Mouse (Mus musculus) CH12.LX (cell line): ENCODE results near the gene Gm10643. TPM values are rescaled to one million over a fixed set of nuclear protein-coding genes. Genes with fewer than 3 reads are reported as not detected.

Experiments used
- DNase-seq: peaks from one replicate; pipeline ENCODE4 v3.0.0-alpha.2; 2013; ENCODE audit errors: extremely low read depth
- H3K27ac ChIP-seq: 2 replicates; pipeline ENCODE4 v1.5.1; 2012; ENCODE audit warnings: low read depth, mild to moderate bottlenecking, control low read depth, moderate library complexity; ENCODE audit not compliant: insufficient read depth
- H3K27me3 ChIP-seq: replicated peaks from 2 replicates; pipeline ENCODE3; 2012; ENCODE audit warnings: inconsistent platforms
- H3K36me3 ChIP-seq, 2 experiments: replicated peaks in 1 of 2; 2 replicates each; pipeline versions ENCODE3 to v1.6.1; 2012; ENCODE audit warnings: inconsistent platforms in 1 of 2, low read length in 1 of 2, mild to moderate bottlenecking in 1 of 2, mixed read lengths in 1 of 2, moderate library complexity in 1 of 2; ENCODE audit not compliant: control insufficient read depth in 1 of 2, insufficient read depth in 1 of 2
- H3K4me1 ChIP-seq, 2 experiments: 2 replicates each; pipeline ENCODE4 v1.6.1; 2012; ENCODE audit warnings: inconsistent platforms in 1 of 2, moderate library complexity in 1 of 2; ENCODE audit not compliant: insufficient read depth in 2 of 2, control insufficient read depth in 1 of 2
- H3K4me2 ChIP-seq: 2 replicates; pipeline ENCODE4 v1.6.1; 2012; ENCODE audit warnings: low read depth, mild to moderate bottlenecking, control low read depth; ENCODE audit not compliant: poor library complexity, insufficient read depth, severe bottlenecking
- H3K4me3 ChIP-seq, 3 experiments: fragments of 150-350 bp in 1 of 3; sonication (generic) in 1 of 3; replicated peaks in 1 of 3; 2 replicates each; pipeline versions ENCODE3 to v1.5.1; 2011 to 2012; ENCODE audit warnings: low read depth in 2 of 3, low read length in 2 of 3, mild to moderate bottlenecking in 2 of 3, moderate library complexity in 2 of 3, control low read depth in 1 of 3, improper control_type of control experiment in 1 of 3, inconsistent platforms in 1 of 3, mixed read lengths in 1 of 3; ENCODE audit not compliant: poor library complexity in 1 of 3
- H3K79me2 ChIP-seq: replicated peaks from 2 replicates; pipeline ENCODE4 v1.6.1; 2012; ENCODE audit warnings: mild to moderate bottlenecking, moderate library complexity; ENCODE audit not compliant: control insufficient read depth, poor library complexity, insufficient read depth, severe bottlenecking; ENCODE audit errors: extremely low read depth
- H3K9ac ChIP-seq: 2 replicates; pipeline ENCODE4 v1.6.1; 2012; ENCODE audit warnings: low read depth, mild to moderate bottlenecking, control low read depth, moderate library complexity; ENCODE audit not compliant: insufficient read depth
- H3K9me3 ChIP-seq: replicated peaks from 2 replicates; pipeline ENCODE3; 2012; ENCODE audit warnings: low read length, inconsistent platforms, mixed read lengths
- BHLHE40 ChIP-seq: IDR thresholded peaks from 2 replicates; pipeline ENCODE4 v1.6.1; 2011; ENCODE audit warnings: mild to moderate bottlenecking, low read depth, low read length, improper control_type of control experiment
- CHD1 ChIP-seq: IDR thresholded peaks from 2 replicates; pipeline ENCODE4 v1.6.1; 2012; ENCODE audit warnings: low read depth, low read length, improper control_type of control experiment, inconsistent platforms
- CTCF ChIP-seq, 2 experiments: IDR thresholded peaks in 1 of 2; conservative IDR thresholded peaks in 1 of 2; 2 replicates each; pipeline ENCODE4 v1.5.1; 2011 to 2012; ENCODE audit warnings: low read depth in 2 of 2, low read length in 2 of 2, improper control_type of control experiment in 1 of 2, inconsistent platforms in 1 of 2, mild to moderate bottlenecking in 1 of 2, moderate library complexity in 1 of 2
- E2F4 ChIP-seq: IDR thresholded peaks from 2 replicates; pipeline ENCODE4 v1.6.1; 2011; ENCODE audit warnings: low read depth, low read length, improper control_type of control experiment; ENCODE audit not compliant: insufficient replicate concordance
- EP300 ChIP-seq: IDR thresholded peaks from 2 replicates; pipeline ENCODE4 v1.6.1; 2011; ENCODE audit warnings: low read length, improper control_type of control experiment
- ETS1 ChIP-seq: conservative IDR thresholded peaks from 2 replicates; pipeline ENCODE4 v1.6.1; 2012; ENCODE audit warnings: low read depth, mild to moderate bottlenecking, inconsistent platforms, low read length, improper control_type of control experiment, moderate library complexity
- GABPA ChIP-seq: IDR thresholded peaks from 2 replicates; pipeline ENCODE4 v1.6.1; 2012; ENCODE audit warnings: low read depth, low read length, improper control_type of control experiment, inconsistent platforms; ENCODE audit not compliant: insufficient replicate concordance
- HCFC1 ChIP-seq: IDR thresholded peaks from 2 replicates; pipeline ENCODE4 v1.6.1; 2012; ENCODE audit warnings: low read depth, mild to moderate bottlenecking, inconsistent platforms, low read length, improper control_type of control experiment
- IRF4 ChIP-seq: IDR thresholded peaks from 2 replicates; pipeline ENCODE4 v1.6.1; 2014; ENCODE audit warnings: low read depth, mild to moderate bottlenecking, inconsistent platforms, low read length, improper control_type of control experiment
- JUN ChIP-seq: IDR thresholded peaks from 2 replicates; pipeline ENCODE4 v1.6.1; 2011; ENCODE audit warnings: low read depth, mild to moderate bottlenecking, low read length, improper control_type of control experiment, moderate library complexity; ENCODE audit not compliant: insufficient read depth
- JUND ChIP-seq: conservative IDR thresholded peaks from 2 replicates; pipeline ENCODE4 v1.6.1; 2011; ENCODE audit warnings: low read depth, low read length, improper control_type of control experiment
- KAT2A ChIP-seq: IDR thresholded peaks from 2 replicates; pipeline ENCODE4 v1.6.1; 2012; ENCODE audit warnings: low read length, improper control_type of control experiment, inconsistent platforms; ENCODE audit not compliant: insufficient replicate concordance
- MAFK ChIP-seq: IDR thresholded peaks from 2 replicates; pipeline ENCODE4 v1.6.1; 2011; ENCODE audit warnings: low read length, improper control_type of control experiment; ENCODE audit not compliant: insufficient replicate concordance
- MYC ChIP-seq: IDR thresholded peaks from 2 replicates; pipeline ENCODE4 v1.6.1; 2011; ENCODE audit warnings: low read depth, mild to moderate bottlenecking, improper control_type of control experiment, low read length
- NELFE ChIP-seq: IDR thresholded peaks from 2 replicates; pipeline ENCODE4 v1.6.1; 2011; ENCODE audit warnings: low read depth, low read length, improper control_type of control experiment
- NRF1 ChIP-seq: IDR thresholded peaks from 2 replicates; pipeline ENCODE4 v1.6.1; 2014; ENCODE audit warnings: low read depth, mild to moderate bottlenecking, inconsistent platforms, low read length, improper control_type of control experiment, moderate library complexity
- PAX5 ChIP-seq: IDR thresholded peaks from 2 replicates; pipeline ENCODE4 v1.6.1; 2012; ENCODE audit warnings: low read length, inconsistent platforms, mixed read lengths
- POLR2A ChIP-seq: IDR thresholded peaks from 2 replicates; pipeline ENCODE4 v1.6.1; 2011; ENCODE audit warnings: low read depth, mild to moderate bottlenecking, improper control_type of control experiment, low read length
- POLR2AphosphoS2 ChIP-seq: IDR thresholded peaks from 2 replicates; pipeline ENCODE4 v1.6.1; 2011; ENCODE audit warnings: low read depth, low read length, improper control_type of control experiment
- RAD21 ChIP-seq: IDR thresholded peaks from 2 replicates; pipeline ENCODE4 v1.6.1; 2011; ENCODE audit warnings: low read depth, mild to moderate bottlenecking, low read length, improper control_type of control experiment, moderate library complexity
- RCOR1 ChIP-seq: conservative IDR thresholded peaks from 2 replicates; pipeline ENCODE4 v1.6.1; 2012; ENCODE audit warnings: low read depth, mild to moderate bottlenecking, inconsistent platforms, low read length, improper control_type of control experiment
- SIN3A ChIP-seq: IDR thresholded peaks from 2 replicates; pipeline ENCODE4 v1.6.1; 2012; ENCODE audit warnings: low read length, improper control_type of control experiment, inconsistent platforms
- TCF12 ChIP-seq: IDR thresholded peaks from 2 replicates; pipeline ENCODE4 v1.6.1; 2014; ENCODE audit warnings: low read depth, mild to moderate bottlenecking, inconsistent platforms, low read length, improper control_type of control experiment
- UBTF ChIP-seq: IDR thresholded peaks from 2 replicates; pipeline ENCODE4 v1.6.1; 2012; ENCODE audit warnings: low read depth, mild to moderate bottlenecking, inconsistent platforms, low read length, improper control_type of control experiment, moderate library complexity
- USF2 ChIP-seq: conservative IDR thresholded peaks from 2 replicates; pipeline ENCODE4 v1.6.1; 2011; ENCODE audit warnings: low read depth, low read length, improper control_type of control experiment
- ZC3H11A ChIP-seq: IDR thresholded peaks from 2 replicates; pipeline ENCODE4 v1.6.1; 2012; ENCODE audit warnings: low read depth, mild to moderate bottlenecking, inconsistent platforms, low read length, improper control_type of control experiment
- ZKSCAN1 ChIP-seq: IDR thresholded peaks from 2 replicates; pipeline ENCODE4 v1.6.1; 2012; ENCODE audit warnings: low read depth, inconsistent platforms, low read length, improper control_type of control experiment, borderline replicate concordance
- ZMIZ1 ChIP-seq: IDR thresholded peaks from 2 replicates; pipeline ENCODE4 v1.6.1; 2012; ENCODE audit warnings: low read depth, mild to moderate bottlenecking, inconsistent platforms, low read length, improper control_type of control experiment
- dilution Hi-C: fragments of 300-500 bp; cut with MboI; formaldehyde crosslinking; loops from 2 replicates; pipeline ENCODE4 v1.14.3; 2020; ENCODE audit warnings: low sequenced_read_pairs; ENCODE audit not compliant: extremely low pct_unique_long_range_greater_than_20kb, extremely low pct_ligation_motif_present
- in situ Hi-C: fragments of 300-500 bp; cut with MboI; formaldehyde crosslinking; loops from 3 replicates; pipeline ENCODE4 v1.14.3; 2019; ENCODE audit warnings: low sequenced_read_pairs, low pct_ligation_motif_present, low pct_unique_long_range_greater_than_20kb, mixed read lengths
- polyA plus RNA-seq: library from polyadenylated mRNA; unstranded; fragments of >175 nt; gene quantifications from 2 replicates; pipeline ENCODE4 v1.2.1, GENCODE M21; 2012; ENCODE audit warnings: low read depth; ENCODE audit not compliant: insufficient read length
- total RNA-seq, 2 experiments: library from RNA; depleted of rRNA; stranded (reverse); fragments of 300-350 nt in 1 of 2; fragments of >200 nt in 1 of 2; gene quantifications; 2 replicates each; pipeline ENCODE4 v1.2.3; 2012 to 2014

The Gm10643 gene
- total and polyA plus RNA-seq, 3 experiments = 0.14 to 0.76 (median 0.42) TPM

GRCm38 (mm10) chr8:84063861-84064610, 901 bp downstream of the Gm10643 start (continued):
- TF ChIP-seq CTCF (conservative IDR thresholded peaks at IDR 0.05 in 1 of 2, IDR thresholded peaks at IDR 0.05 in 1 of 2; ENCODE audit: low read depth in 2 of 2, low read length in 2 of 2) = no peak
- no peak for TF ChIP-seq IRF4
- peak; percentile 41; the same call in 1 of the 2 replicates for TF ChIP-seq TCF12
- TF ChIP-seq GABPA = no peak
- no peak for TF ChIP-seq RCOR1
- TF ChIP-seq RAD21 = no peak
- no peak for TF ChIP-seq UBTF
- TF ChIP-seq NRF1 = no peak
- TF ChIP-seq MAFK = no peak
- no peak for TF ChIP-seq POLR2AphosphoS2
- TF ChIP-seq CHD1 = no peak
- no peak for TF ChIP-seq JUND
- TF ChIP-seq ZMIZ1 = no peak
- TF ChIP-seq POLR2A = peak; percentile 43
- no peak for TF ChIP-seq KAT2A
- TF ChIP-seq PAX5 = no peak

GRCm38 (mm10) chr8:84060245-84060644, 4.7 kb downstream of the Gm10643 start:
- DNase-seq = no peak
- no peaks in the 10 kb centered on the region for H3K36me3 ChIP-seq
- dilution Hi-C loops (no loop called here), in situ Hi-C loops (no loop called here)
- H3K79me2 ChIP-seq = no peaks in the 10 kb centered on the region
- no peak overlapping the region for H3K4me2 ChIP-seq
- H3K9ac ChIP-seq = no peak overlapping the region
- peaks cover 9 to 20% of the 10 kb centered on the region in 2 experiments for H3K4me1 ChIP-seq
- H3K9me3 ChIP-seq = no peaks in the 10 kb centered on the region
- H3K4me3 ChIP-seq = no peak overlapping the region
- H3K27ac ChIP-seq = no peak overlapping the region
- H3K27me3 ChIP-seq = peaks cover 2% of the 10 kb centered on the region
- TF ChIP-seq NELFE (no peak), ZKSCAN1 (no peak), E2F4 (no peak), POLR2A (no peak), POLR2AphosphoS2 (no peak), CTCF (conservative IDR thresholded peaks at IDR 0.05 in 1 of 2, IDR thresholded peaks at IDR 0.05 in 1 of 2; ENCODE audit: low read depth in 2 of 2, low read length in 2 of 2) (no peak), ZC3H11A (no peak), IRF4 (no peak), BHLHE40 (no peak), USF2 (no peak), CHD1 (no peak), MAFK (no peak), SIN3A (no peak), EP300 (no peak), GABPA (no peak), MYC (no peak), ETS1 (no peak), JUN (no peak), HCFC1 (no peak)
